Mouse (Mus musculus) gastrocnemius, adult 2 months (tissue): ENCODE results near the gene Il33. TPM values are rescaled to one million over a fixed set of nuclear protein-coding genes. Genes with fewer than 3 reads are reported as not detected.

Experiments
- DNase-seq: peaks from one replicate; pipeline ENCODE4 v3.0.0; 2022
- H3K27ac ChIP-seq: fragments of 200-600 bp; 2 replicates; pipeline ENCODE4 v1.8.1; 2022; ENCODE audit warnings: mild to moderate bottlenecking
- H3K4me3 ChIP-seq: fragments of 200-600 bp; 2 replicates; pipeline ENCODE4 v1.8.1; 2022; ENCODE audit warnings: mild to moderate bottlenecking, moderate library complexity
- CTCF ChIP-seq: fragments of 200-600 bp; IDR thresholded peaks from 2 replicates; pipeline ENCODE4 v1.8.1; 2022; ENCODE audit warnings: antibody characterized with exemption, mild to moderate bottlenecking, moderate library complexity
- intact Hi-C: fragments of 180-260 bp; cut with DNase I; formaldehyde crosslinking; loops from one replicate; pipeline ENCODE4 v1.15.1; 2025
- total RNA-seq, 2 experiments: library from RNA; stranded (reverse); gene quantifications; 2 replicates each; pipeline ENCODE4 v1.2.3; 2021

Gene Il33
- total RNA-seq, 2 experiments from 2014 or later, result 5.7 to 5.9 TPM

DNA sequence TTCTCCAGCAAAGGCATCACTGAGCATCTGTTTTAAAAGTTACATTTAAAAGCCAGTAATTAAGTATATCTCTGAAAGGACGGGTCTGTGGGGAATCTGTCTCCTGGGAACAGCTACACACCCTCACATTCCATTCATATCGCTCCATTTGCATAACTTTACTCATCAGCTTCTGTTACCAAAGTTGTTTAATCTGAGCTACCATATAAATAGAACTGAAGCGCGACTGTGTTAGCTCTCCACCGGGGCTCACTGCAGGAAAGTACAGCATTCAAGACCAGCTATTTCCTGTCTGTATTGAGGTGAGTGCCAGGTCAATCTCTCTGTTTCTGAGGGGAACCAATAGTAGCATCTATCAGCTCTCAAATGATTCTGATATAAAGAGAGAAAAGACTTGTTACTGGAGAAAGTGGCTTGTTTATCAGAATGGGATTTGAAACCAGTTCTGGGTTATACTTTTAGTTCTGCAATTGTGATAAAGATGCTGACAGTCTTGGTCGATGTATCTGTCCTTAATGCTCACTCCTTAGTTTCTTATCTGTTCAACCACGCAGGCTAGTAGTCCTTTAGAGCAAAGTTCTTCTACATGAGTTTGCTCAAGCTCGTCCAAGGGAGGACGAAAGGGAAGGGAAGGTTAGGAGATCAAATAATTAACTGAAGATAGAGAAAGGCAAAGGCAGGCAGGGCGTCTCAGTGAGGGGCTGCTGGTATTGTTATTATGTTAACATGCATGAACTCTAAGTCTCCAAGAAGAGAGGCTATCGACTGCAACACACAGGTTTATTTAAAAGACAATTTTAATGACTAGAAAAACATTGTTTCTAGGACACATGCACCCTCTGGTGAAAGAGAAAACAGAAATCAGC is 20.9 kb downstream of the Il33 start:
- DNase-seq, result no peak
- peak overlapping the region; percentile 56 for H3K27ac ChIP-seq
- no peak for TF ChIP-seq CTCF
- intact Hi-C loops, result loop anchor here (5.0 kb wide), 1 partner anchor 37 kb away; no protein-coding TSS in a partner anchor
- H3K4me3 ChIP-seq, result no peak overlapping the region

GRCm38 (mm10) chr19:29946423-29946716 is 21.5 kb downstream of the Il33 start:
- intact Hi-C loops, result loop anchor here (5.0 kb wide), 1 partner anchor 36 kb away; no protein-coding TSS in a partner anchor
- TF ChIP-seq CTCF, result no peak
- H3K4me3 ChIP-seq, result no peak overlapping the region
- peak overlapping the region; percentile 56 for H3K27ac ChIP-seq
- no peak for DNase-seq

- Histone ChIP-seq H3K4me3 (no peak overlapping the region), H3K27ac (no peak overlapping the region)
- TF ChIP-seq CTCF, result no peak
- intact Hi-C loops, result loop anchor here (5.0 kb wide), 1 partner anchor 35 kb away; no protein-coding TSS in a partner anchor
- no peak for DNase-seq
Measured at GRCm38 (mm10) chr19:29947056-29947455, 22.1 kb downstream of the Il33 start.

GRCm38 (mm10) chr19:29947891-29948801 is 23.2 kb downstream of the Il33 start:
- Histone ChIP-seq H3K4me3 (peak overlapping the region; percentile 66), H3K27ac (peak overlapping the region; percentile 87)
- peak; percentile 88 for DNase-seq
- TF ChIP-seq CTCF, result peak; percentile 81
- intact Hi-C loops, result loop anchor here (5.0 kb wide), 1 partner anchor 34 kb away; no protein-coding TSS in a partner anchor

GRCm38 (mm10) chr19:29952538-29952937 is 27.6 kb downstream of the Il33 start:
- intact Hi-C loops, result no loop called here
- no peak for DNase-seq
- Histone ChIP-seq H3K27ac (no peak overlapping the region), H3K4me3 (no peak overlapping the region)
- no peak for TF ChIP-seq CTCF

- no peak overlapping the region for H3K27ac ChIP-seq
- no peak overlapping the region for H3K4me3 ChIP-seq
- no peak for DNase-seq
- TF ChIP-seq CTCF, result no peak
- intact Hi-C loops, result no loop called here
Measured at GRCm38 (mm10) chr19:29953833-29954232, 28.9 kb downstream of the Il33 start.

DNA sequence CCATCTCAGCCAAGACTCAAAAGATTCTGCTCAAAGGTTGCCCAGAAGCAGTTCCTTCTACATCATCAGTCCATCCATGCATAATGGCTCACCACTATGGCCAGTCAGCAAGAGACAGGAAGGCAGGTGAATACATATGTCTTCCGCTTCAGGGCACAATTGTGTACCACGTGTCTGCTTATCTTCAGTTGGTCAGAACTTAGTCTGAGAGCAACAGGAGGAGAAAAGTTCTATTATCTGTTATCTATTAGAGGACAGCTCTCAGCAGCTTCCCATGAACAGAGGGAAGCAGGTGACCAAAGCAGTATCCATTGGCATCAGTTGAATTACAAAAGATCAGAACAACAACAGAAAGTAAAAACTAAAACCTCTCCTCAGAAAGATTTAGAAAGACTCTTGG is 30.5 kb downstream of the Il33 start:
- Histone ChIP-seq H3K27ac (no peak overlapping the region), H3K4me3 (no peak overlapping the region)
- DNase-seq, result no peak
- no peak for TF ChIP-seq CTCF
- intact Hi-C loops, result no loop called here

DNA sequence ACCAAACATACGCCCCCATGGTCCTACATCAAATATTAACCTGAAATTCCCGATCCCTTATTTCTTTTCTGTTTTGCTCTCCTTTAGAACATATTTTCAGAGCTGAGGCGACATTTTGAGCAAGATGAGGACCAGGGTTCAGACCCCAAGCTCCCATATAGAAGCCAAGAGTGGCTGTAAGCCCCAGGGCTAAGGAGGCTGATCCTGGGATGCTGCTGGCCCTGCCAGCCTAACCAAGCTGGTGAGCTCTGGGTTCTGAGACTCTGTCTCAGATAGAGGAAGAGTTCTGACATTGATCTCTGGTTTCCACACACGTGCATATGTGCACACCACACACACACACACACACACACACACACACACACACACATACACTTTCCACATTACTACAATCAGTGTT is 36.0 kb downstream of the Il33 start:
- no peak overlapping the region for H3K27ac ChIP-seq
- no peak overlapping the region for H3K4me3 ChIP-seq
- intact Hi-C loops, result no loop called here
- no peak for TF ChIP-seq CTCF
- no peak for DNase-seq

- no peak overlapping the region for H3K27ac ChIP-seq
- DNase-seq, result no peak
- TF ChIP-seq CTCF, result no peak
- intact Hi-C loops, result no loop called here
- no peak overlapping the region for H3K4me3 ChIP-seq
Measured at GRCm38 (mm10) chr19:29961842-29962241, 36.9 kb downstream of the Il33 start.

- H3K4me3 ChIP-seq, result no peak overlapping the region
- intact Hi-C loops, result no loop called here
- no peak for TF ChIP-seq CTCF
- H3K27ac ChIP-seq, result no peak overlapping the region
- no peak for DNase-seq
Measured at GRCm38 (mm10) chr19:29963598-29964092, 38.7 kb downstream of the Il33 start.

DNA sequence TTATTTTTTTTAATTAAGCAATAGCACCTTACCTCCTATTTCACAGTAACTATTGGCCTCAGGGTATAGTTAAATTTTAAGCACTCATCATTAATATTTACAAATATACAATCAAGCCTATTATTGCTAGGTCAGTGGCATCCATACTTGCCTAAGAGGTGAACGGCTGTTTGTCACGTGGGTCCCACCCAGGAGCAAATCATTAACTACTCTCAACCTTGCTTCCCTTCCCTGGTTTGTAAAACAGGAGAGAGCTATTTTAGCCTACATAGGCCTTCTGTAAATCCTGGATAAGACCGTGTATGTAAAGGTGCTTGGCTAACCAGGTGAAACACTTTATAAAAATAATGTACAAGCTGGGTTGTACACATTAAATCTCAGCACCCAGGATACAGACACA is 43.0 kb downstream of the Il33 start:
- intact Hi-C loops, result no loop called here
- no peak for DNase-seq
- no peak for TF ChIP-seq CTCF
- Histone ChIP-seq H3K4me3 (no peak overlapping the region), H3K27ac (no peak overlapping the region)

- intact Hi-C loops, result no loop called here
Measured at GRCm38 (mm10) chr19:29973396-29973795, 48.5 kb downstream of the Il33 start.

GRCm38 (mm10) chr19:29978847-29979246 is 53.9 kb downstream of the Il33 start:
- Histone ChIP-seq H3K27ac (no peak overlapping the region), H3K4me3 (no peak overlapping the region)
- TF ChIP-seq CTCF, result peak; percentile 73
- intact Hi-C loops, result loop anchor here (2.0 to 5.0 kb wide), 3 partner anchors 42 to 297 kb away; no protein-coding TSS in a partner anchor
- no peak for DNase-seq

More at GRCm38 (mm10) chr19:29973396-29973795, 48.5 kb downstream of the Il33 start:
- no peak for TF ChIP-seq CTCF
- H3K4me3 ChIP-seq, result no peak overlapping the region
- peak overlapping the region; percentile 81 for H3K27ac ChIP-seq
- peak; percentile 70 for DNase-seq
